Mouse (Mus musculus) bone marrow macrophage, adult 2 months (primary cell): ENCODE results near the gene Il17ra. TPM values are rescaled to one million over a fixed set of nuclear protein-coding genes. Genes with fewer than 3 reads are reported as not detected.

Source experiments
- H3K27ac ChIP-seq: 2 replicates; pipeline ENCODE4 v1.5.1; 2012; ENCODE audit warnings: low read depth, low read length; ENCODE audit not compliant: insufficient read depth
- H3K4me1 ChIP-seq: 2 replicates; pipeline ENCODE4 v1.6.1; 2012; ENCODE audit warnings: low read length; ENCODE audit not compliant: control insufficient read depth, insufficient read depth
- H3K4me3 ChIP-seq: 2 replicates; pipeline ENCODE4 v1.5.1; 2012; ENCODE audit warnings: mild to moderate bottlenecking, low read length, moderate library complexity; ENCODE audit not compliant: insufficient read depth
- CTCF ChIP-seq: IDR thresholded peaks from 2 replicates; pipeline ENCODE4 v1.5.1; 2012; ENCODE audit warnings: low read depth, mild to moderate bottlenecking, low read length, moderate library complexity
- POLR2A ChIP-seq: IDR thresholded peaks from 2 replicates; pipeline ENCODE4 v1.6.1; 2012; ENCODE audit warnings: mild to moderate bottlenecking, low read depth, low read length, borderline replicate concordance
- polyA plus RNA-seq: library from polyadenylated mRNA; stranded (reverse); fragments of >200 nt; gene quantifications from 2 replicates; pipeline ENCODE4 v1.2.4, GENCODE M21; 2012; ENCODE audit not compliant: missing spikeins, insufficient read depth, insufficient read length

The Il17ra gene
- polyA plus RNA-seq, 1 experiment, result 23.6 TPM

- Histone ChIP-seq H3K4me1 (peaks cover 43% of the 10 kb centered on the region), H3K4me3 (no peak overlapping the region), H3K27ac (no peak overlapping the region)
- TF ChIP-seq POLR2A (no peak), CTCF (peak; percentile 46; the same call in 1 of the 2 replicates)
Measured at GRCm38 (mm10) chr6:120483211-120483626, 20.2 kb downstream of the Il17ra start.

GRCm38 (mm10) chr6:120485038-120485437 is 22.0 kb downstream of the Il17ra start:
- no peak for TF ChIP-seq POLR2A
- no peak for TF ChIP-seq CTCF
- Histone ChIP-seq H3K27ac (no peak overlapping the region), H3K4me3 (no peak overlapping the region), H3K4me1 (peaks cover 44% of the 10 kb centered on the region)

- no peak overlapping the region for H3K27ac ChIP-seq
- H3K4me1 ChIP-seq, result peaks cover 34% of the 10 kb centered on the region
- TF ChIP-seq CTCF (no peak), POLR2A (no peak)
Measured at GRCm38 (mm10) chr6:120486051-120486510, 23.0 kb downstream of the Il17ra start.

GRCm38 (mm10) chr6:120488647-120489046 is 25.6 kb downstream of the Il17ra start:
- no peak for TF ChIP-seq CTCF
- peaks cover 23% of the 10 kb centered on the region for H3K4me1 ChIP-seq
- H3K4me3 ChIP-seq, result no peak overlapping the region
- no peak overlapping the region for H3K27ac ChIP-seq

More at GRCm38 (mm10) chr6:120486051-120486510, 23.0 kb downstream of the Il17ra start:
- no peak overlapping the region for H3K4me3 ChIP-seq

- no peak overlapping the region for H3K4me3 ChIP-seq
- TF ChIP-seq CTCF (no peak), POLR2A (no peak)
- H3K27ac ChIP-seq, result no peak overlapping the region
- peaks cover 19% of the 10 kb centered on the region for H3K4me1 ChIP-seq
Measured at GRCm38 (mm10) chr6:120489461-120489860, 26.4 kb downstream of the Il17ra start.

- no peak overlapping the region for H3K4me3 ChIP-seq
- TF ChIP-seq POLR2A (no peak), CTCF (no peak)
- H3K4me1 ChIP-seq, result peaks cover 17% of the 10 kb centered on the region
- no peak overlapping the region for H3K27ac ChIP-seq
Measured at GRCm38 (mm10) chr6:120491064-120491463, 28.0 kb downstream of the Il17ra start.

- Histone ChIP-seq H3K4me1 (peaks cover 17% of the 10 kb centered on the region), H3K27ac (no peak overlapping the region), H3K4me3 (no peak overlapping the region)
- TF ChIP-seq CTCF (no peak), POLR2A (no peak)
Measured at GRCm38 (mm10) chr6:120491862-120492498, 28.9 kb downstream of the Il17ra start.

- no peak for TF ChIP-seq CTCF
- TF ChIP-seq POLR2A, result no peak
- Histone ChIP-seq H3K4me3 (peak overlapping the region; percentile 46), H3K4me1 (peaks cover 17% of the 10 kb centered on the region), H3K27ac (no peak overlapping the region)
Measured at GRCm38 (mm10) chr6:120492499-120493373, 29.7 kb downstream of the Il17ra start.

- Histone ChIP-seq H3K27ac (no peak within 1 kb of the TSS), H3K4me3 (peak within 1 kb of the TSS; percentile 46), H3K4me1 (peaks cover 12% of the 10 kb centered on the region)
- no peak for TF ChIP-seq CTCF
Measured at GRCm38 (mm10) chr6:120493374-120494181, 30.5 kb downstream of the Il17ra start, which contains the start of gene Tmem121b. Gene Tmem121b, minus strand, starts transcription at chr6:120493807.
